Mouse (Mus musculus) limb, embryonic 15.5 days (tissue): ENCODE measurements around the gene Krt13. TPM values are rescaled to one million over a fixed set of nuclear protein-coding genes. Genes with fewer than 3 reads are reported as not detected.

ENCODE experiments used
- ATAC-seq: fragments of 200-750 bp; cut with Nextera tagmentation; 2 replicates; pipeline ENCODE4 v1.8.0; 2017; ENCODE audit warnings: low read depth, moderate TSS enrichment; ENCODE audit not compliant: insufficient number of reproducible peaks, low FRiP score, low TSS enrichment
- H3K27ac ChIP-seq: fragments of 300-500 bp; sonication (generic); 2 replicates; pipeline ENCODE4 v1.5.1; 2015; ENCODE audit warnings: moderate library complexity, mild to moderate bottlenecking, inconsistent platforms
- H3K27me3 ChIP-seq: fragments of 300-500 bp; sonication (generic); 2 replicates; pipeline ENCODE4 v1.6.1; 2015; ENCODE audit warnings: inconsistent platforms
- H3K36me3 ChIP-seq: fragments of 300-500 bp; sonication (generic); 2 replicates; pipeline ENCODE4 v1.6.1; 2015; ENCODE audit warnings: inconsistent platforms
- H3K4me1 ChIP-seq: fragments of 300-500 bp; sonication (generic); 2 replicates; pipeline ENCODE4 v1.6.1; 2015; ENCODE audit warnings: inconsistent platforms
- H3K4me2 ChIP-seq: fragments of 300-500 bp; sonication (generic); 2 replicates; pipeline ENCODE4 v1.6.1; 2015; ENCODE audit warnings: mild to moderate bottlenecking, inconsistent platforms
- H3K4me3 ChIP-seq: fragments of 300-500 bp; sonication (generic); 2 replicates; pipeline ENCODE4 v1.5.1; 2015; ENCODE audit warnings: mild to moderate bottlenecking, inconsistent platforms
- H3K9ac ChIP-seq: fragments of 300-500 bp; sonication (generic); 2 replicates; pipeline ENCODE4 v1.6.1; 2015; ENCODE audit warnings: inconsistent platforms
- H3K9me3 ChIP-seq: fragments of 300-500 bp; sonication (generic); 2 replicates; pipeline ENCODE4 v1.6.1; 2016; ENCODE audit warnings: inconsistent platforms
- WGBS: fragments of 180-500 bp; shearing (Covaris S2); methylation state at CpG from one replicate; pipeline ENCODE4 v1.1.7; 2015; 5-methylcytosine and 5-hydroxymethylcytosine counted together
- polyA plus RNA-seq: library from polyadenylated mRNA; unstranded; fragments of >200 nt; fragmentation: Nextera tagmentation; extraction: Ambion mirVana; gene quantifications from 2 replicates; pipeline ENCODE4 v1.2.1, GENCODE M21; 2015

The Krt13 gene
- polyA plus RNA-seq, result 50.3 and 60.2 TPM in 2 replicates

- 0 out of 2 replicates have a peak, but pooled peaks cover 5% of the 10 kb centered on the region for H3K4me1 ChIP-seq
- H3K4me2 ChIP-seq, result no peak within 1 kb of the TSS
- WGBS, result 66% methylated on average over 3 of the region's 3 CpGs
- ATAC-seq, result no peak
- H3K36me3 ChIP-seq, result no peaks in the 10 kb centered on the region
- H3K9me3 ChIP-seq, result no peaks in the 10 kb centered on the region
- no peak within 1 kb of the TSS for H3K27ac ChIP-seq
- no peaks in the 10 kb centered on the region for H3K27me3 ChIP-seq
- H3K4me3 ChIP-seq, result no peak within 1 kb of the TSS
- no peak within 1 kb of the TSS for H3K9ac ChIP-seq
These were observed at the start of gene Krt13 for GRCm38 (mm10) chr11:100121466-100121865. Gene Krt13, minus strand, starts transcription at chr11:100121566.

- no peak for ATAC-seq
- H3K27ac ChIP-seq, result no peak overlapping the region
- H3K4me1 ChIP-seq, result peaks cover 12% of the 10 kb centered on the region
- no peaks in the 10 kb centered on the region for H3K9me3 ChIP-seq
- H3K27me3 ChIP-seq, result no peaks in the 10 kb centered on the region
- H3K9ac ChIP-seq, result no peak overlapping the region
- no peaks in the 10 kb centered on the region for H3K36me3 ChIP-seq
- 30% methylated on average over 14 of the region's 14 CpGs for WGBS
- no peak overlapping the region for H3K4me3 ChIP-seq
- no peak overlapping the region for H3K4me2 ChIP-seq
These were observed 47.7 kb upstream of the Krt13 start for GRCm38 (mm10) chr11:100168765-100169762.

- no peak overlapping the region for H3K4me3 ChIP-seq
- no peak overlapping the region for H3K4me2 ChIP-seq
- peaks cover 12% of the 10 kb centered on the region for H3K4me1 ChIP-seq
- no peak overlapping the region for H3K9ac ChIP-seq
- H3K27ac ChIP-seq, result no peak overlapping the region
- no peaks in the 10 kb centered on the region for H3K9me3 ChIP-seq
- H3K36me3 ChIP-seq, result no peaks in the 10 kb centered on the region
- no peaks in the 10 kb centered on the region for H3K27me3 ChIP-seq
- no peak for ATAC-seq
- 65% methylated on average over 8 of the region's 8 CpGs for WGBS
These were observed 46.7 kb upstream of the Krt13 start for GRCm38 (mm10) chr11:100168071-100168470.

GRCm38 (mm10) chr11:100164392-100164791 lies 43.0 kb upstream of the Krt13 start:
- Histone ChIP-seq H3K4me2 (no peak overlapping the region), H3K27me3 (no peaks in the 10 kb centered on the region), H3K4me3 (no peak overlapping the region), H3K9me3 (no peaks in the 10 kb centered on the region), H3K27ac (no peak overlapping the region), H3K36me3 (no peaks in the 10 kb centered on the region), H3K4me1 (peaks cover 12% of the 10 kb centered on the region), H3K9ac (no peak overlapping the region)
- 40% methylated on average over 7 of the region's 7 CpGs for whole genome bisulfite sequencing
- ATAC-seq, result no peak

- ATAC-seq, result no peak
- Histone ChIP-seq H3K27ac (no peak overlapping the region), H3K27me3 (no peaks in the 10 kb centered on the region), H3K9me3 (no peaks in the 10 kb centered on the region), H3K4me3 (no peak overlapping the region), H3K4me2 (no peak overlapping the region), H3K36me3 (no peaks in the 10 kb centered on the region), H3K9ac (no peak overlapping the region), H3K4me1 (peaks cover 8% of the 10 kb centered on the region)
- WGBS, result 58% methylated on average over 6 of the region's 6 CpGs
These were observed 36.6 kb upstream of the Krt13 start for GRCm38 (mm10) chr11:100157908-100158477.

- 72% methylated on average over 3 of the region's 3 CpGs for WGBS
- Histone ChIP-seq H3K4me2 (no peak overlapping the region), H3K9me3 (no peaks in the 10 kb centered on the region), H3K36me3 (no peaks in the 10 kb centered on the region), H3K4me1 (peaks cover 8% of the 10 kb centered on the region), H3K27me3 (no peaks in the 10 kb centered on the region), H3K9ac (no peak overlapping the region), H3K4me3 (no peak overlapping the region), H3K27ac (no peak overlapping the region)
- no peak for ATAC-seq
These were observed 36.0 kb upstream of the Krt13 start for GRCm38 (mm10) chr11:100157331-100157730.

- H3K27me3 ChIP-seq, result no peaks in the 10 kb centered on the region
- H3K4me2 ChIP-seq, result no peak overlapping the region
- no peak overlapping the region for H3K4me3 ChIP-seq
- H3K9me3 ChIP-seq, result no peaks in the 10 kb centered on the region
- no peak for ATAC-seq
- H3K36me3 ChIP-seq, result no peaks in the 10 kb centered on the region
- H3K9ac ChIP-seq, result no peak overlapping the region
- peaks cover 8% of the 10 kb centered on the region for H3K4me1 ChIP-seq
- peak overlapping the region; percentile 27; the same call in 1 of the 2 replicates for H3K27ac ChIP-seq
- WGBS, result 52% methylated on average over 8 of the region's 8 CpGs
These were observed 34.3 kb upstream of the Krt13 start for GRCm38 (mm10) chr11:100155497-100156255.

- Histone ChIP-seq H3K27ac (no peak within 1 kb of the TSS), H3K36me3 (no peaks in the 10 kb centered on the region), H3K9me3 (no peaks in the 10 kb centered on the region), H3K9ac (no peak within 1 kb of the TSS), H3K4me3 (no peak within 1 kb of the TSS), H3K27me3 (peaks cover 30% of the 10 kb centered on the region), H3K4me2 (no peak within 1 kb of the TSS), H3K4me1 (peaks cover 18% of the 10 kb centered on the region)
- ATAC-seq, result no peak
- WGBS, result 54% methylated on average over 9 of the region's 9 CpGs
These were observed 27.4 kb upstream of the Krt13 start, which contains the start of gene Krt19 for GRCm38 (mm10) chr11:100148615-100149330. Gene Krt19, minus strand, starts transcription at chr11:100148665.

GRCm38 (mm10) chr11:100147566-100148353 lies 26.4 kb upstream of the Krt13 start:
- WGBS, result 49% methylated on average over 5 of the region's 5 CpGs
- H3K4me3 ChIP-seq, result no peak overlapping the region
- no peaks in the 10 kb centered on the region for H3K36me3 ChIP-seq
- H3K9ac ChIP-seq, result no peak overlapping the region
- no peak overlapping the region for H3K4me2 ChIP-seq
- peaks cover 32% of the 10 kb centered on the region for H3K27me3 ChIP-seq
- ATAC-seq, result no peak
- no peak overlapping the region for H3K27ac ChIP-seq
- H3K4me1 ChIP-seq, result peaks cover 18% of the 10 kb centered on the region
- H3K9me3 ChIP-seq, result no peaks in the 10 kb centered on the region

- Histone ChIP-seq H3K36me3 (no peaks in the 10 kb centered on the region), H3K27me3 (peaks cover 32% of the 10 kb centered on the region), H3K4me2 (peak overlapping the region; percentile 48), H3K4me1 (peaks cover 19% of the 10 kb centered on the region), H3K27ac (no peak overlapping the region), H3K4me3 (peak overlapping the region; percentile 27), H3K9me3 (no peaks in the 10 kb centered on the region), H3K9ac (no peak overlapping the region)
- WGBS, result 5% methylated on average over 13 of the region's 13 CpGs
- ATAC-seq, result no peak
These were observed 24.6 kb upstream of the Krt13 start for GRCm38 (mm10) chr11:100145858-100146560.
